Mouse (Mus musculus) CH12.LX (cell line): ENCODE measurements at regions not wholly inside any gene's neighbourhood (a gene's known extent, or its start where the extent isn't known, plus 50 kb on each side); places are given as distances from the start of the nearest gene placed in this dataset.

ENCODE experiments used
- DNase-seq: peaks from one replicate; pipeline ENCODE4 v3.0.0-alpha.2; 2013; ENCODE audit errors: extremely low read depth
- H3K27ac ChIP-seq: 2 replicates; pipeline ENCODE4 v1.5.1; 2012; ENCODE audit warnings: low read depth, mild to moderate bottlenecking, control low read depth, moderate library complexity; ENCODE audit not compliant: insufficient read depth
- H3K27me3 ChIP-seq: replicated peaks from 2 replicates; pipeline ENCODE3; 2012; ENCODE audit warnings: inconsistent platforms
- H3K36me3 ChIP-seq, 2 experiments: replicated peaks in 1 of 2; 2 replicates each; pipeline versions ENCODE3 to v1.6.1; 2012; ENCODE audit warnings: inconsistent platforms in 1 of 2, low read length in 1 of 2, mild to moderate bottlenecking in 1 of 2, mixed read lengths in 1 of 2, moderate library complexity in 1 of 2; ENCODE audit not compliant: control insufficient read depth in 1 of 2, insufficient read depth in 1 of 2
- H3K4me1 ChIP-seq, 2 experiments: 2 replicates each; pipeline ENCODE4 v1.6.1; 2012; ENCODE audit warnings: inconsistent platforms in 1 of 2, moderate library complexity in 1 of 2; ENCODE audit not compliant: insufficient read depth in 2 of 2, control insufficient read depth in 1 of 2
- H3K4me2 ChIP-seq: 2 replicates; pipeline ENCODE4 v1.6.1; 2012; ENCODE audit warnings: low read depth, mild to moderate bottlenecking, control low read depth; ENCODE audit not compliant: poor library complexity, insufficient read depth, severe bottlenecking
- H3K4me3 ChIP-seq, 3 experiments: fragments of 150-350 bp in 1 of 3; sonication (generic) in 1 of 3; replicated peaks in 1 of 3; 2 replicates each; pipeline versions ENCODE3 to v1.5.1; 2011 to 2012; ENCODE audit warnings: low read depth in 2 of 3, low read length in 2 of 3, mild to moderate bottlenecking in 2 of 3, moderate library complexity in 2 of 3, control low read depth in 1 of 3, improper control_type of control experiment in 1 of 3, inconsistent platforms in 1 of 3, mixed read lengths in 1 of 3; ENCODE audit not compliant: poor library complexity in 1 of 3
- H3K79me2 ChIP-seq: replicated peaks from 2 replicates; pipeline ENCODE4 v1.6.1; 2012; ENCODE audit warnings: mild to moderate bottlenecking, moderate library complexity; ENCODE audit not compliant: control insufficient read depth, poor library complexity, insufficient read depth, severe bottlenecking; ENCODE audit errors: extremely low read depth
- H3K9ac ChIP-seq: 2 replicates; pipeline ENCODE4 v1.6.1; 2012; ENCODE audit warnings: low read depth, mild to moderate bottlenecking, control low read depth, moderate library complexity; ENCODE audit not compliant: insufficient read depth
- H3K9me3 ChIP-seq: replicated peaks from 2 replicates; pipeline ENCODE3; 2012; ENCODE audit warnings: low read length, inconsistent platforms, mixed read lengths
- CHD1 ChIP-seq: IDR thresholded peaks from 2 replicates; pipeline ENCODE4 v1.6.1; 2012; ENCODE audit warnings: low read depth, low read length, improper control_type of control experiment, inconsistent platforms
- CHD2 ChIP-seq: IDR thresholded peaks from 2 replicates; pipeline ENCODE4 v1.6.1; 2011; ENCODE audit warnings: low read length, improper control_type of control experiment
- ETS1 ChIP-seq: conservative IDR thresholded peaks from 2 replicates; pipeline ENCODE4 v1.6.1; 2012; ENCODE audit warnings: low read depth, mild to moderate bottlenecking, inconsistent platforms, low read length, improper control_type of control experiment, moderate library complexity
- GABPA ChIP-seq: IDR thresholded peaks from 2 replicates; pipeline ENCODE4 v1.6.1; 2012; ENCODE audit warnings: low read depth, low read length, improper control_type of control experiment, inconsistent platforms; ENCODE audit not compliant: insufficient replicate concordance
- HCFC1 ChIP-seq: IDR thresholded peaks from 2 replicates; pipeline ENCODE4 v1.6.1; 2012; ENCODE audit warnings: low read depth, mild to moderate bottlenecking, inconsistent platforms, low read length, improper control_type of control experiment
- IRF4 ChIP-seq: IDR thresholded peaks from 2 replicates; pipeline ENCODE4 v1.6.1; 2014; ENCODE audit warnings: low read depth, mild to moderate bottlenecking, inconsistent platforms, low read length, improper control_type of control experiment
- MAFK ChIP-seq: IDR thresholded peaks from 2 replicates; pipeline ENCODE4 v1.6.1; 2011; ENCODE audit warnings: low read length, improper control_type of control experiment; ENCODE audit not compliant: insufficient replicate concordance
- MAZ ChIP-seq: IDR thresholded peaks from 2 replicates; pipeline ENCODE4 v1.6.1; 2012; ENCODE audit warnings: low read depth, mild to moderate bottlenecking, inconsistent platforms, low read length, improper control_type of control experiment, moderate library complexity
- NELFE ChIP-seq: IDR thresholded peaks from 2 replicates; pipeline ENCODE4 v1.6.1; 2011; ENCODE audit warnings: low read depth, low read length, improper control_type of control experiment
- PAX5 ChIP-seq: IDR thresholded peaks from 2 replicates; pipeline ENCODE4 v1.6.1; 2012; ENCODE audit warnings: low read length, inconsistent platforms, mixed read lengths
- SIN3A ChIP-seq: IDR thresholded peaks from 2 replicates; pipeline ENCODE4 v1.6.1; 2012; ENCODE audit warnings: low read length, improper control_type of control experiment, inconsistent platforms
- SMC3 ChIP-seq: IDR thresholded peaks from 2 replicates; pipeline ENCODE4 v1.6.1; 2011; ENCODE audit warnings: low read depth, low read length, improper control_type of control experiment
- TBP ChIP-seq: conservative IDR thresholded peaks from 2 replicates; pipeline ENCODE4 v1.6.1; 2011; ENCODE audit warnings: low read depth, low read length, improper control_type of control experiment
- UBTF ChIP-seq: IDR thresholded peaks from 2 replicates; pipeline ENCODE4 v1.6.1; 2012; ENCODE audit warnings: low read depth, mild to moderate bottlenecking, inconsistent platforms, low read length, improper control_type of control experiment, moderate library complexity
- USF1 ChIP-seq: IDR thresholded peaks from 2 replicates; pipeline ENCODE4 v1.6.1; 2014; ENCODE audit warnings: low read depth, mild to moderate bottlenecking, inconsistent platforms, low read length, improper control_type of control experiment
- USF2 ChIP-seq: conservative IDR thresholded peaks from 2 replicates; pipeline ENCODE4 v1.6.1; 2011; ENCODE audit warnings: low read depth, low read length, improper control_type of control experiment
- ZMIZ1 ChIP-seq: IDR thresholded peaks from 2 replicates; pipeline ENCODE4 v1.6.1; 2012; ENCODE audit warnings: low read depth, mild to moderate bottlenecking, inconsistent platforms, low read length, improper control_type of control experiment
- ZNF384 ChIP-seq: IDR thresholded peaks from 2 replicates; pipeline ENCODE4 v1.6.1; 2012; ENCODE audit warnings: low read depth, low read length, improper control_type of control experiment, inconsistent platforms
- dilution Hi-C: fragments of 300-500 bp; cut with MboI; formaldehyde crosslinking; loops from 2 replicates; pipeline ENCODE4 v1.14.3; 2020; ENCODE audit warnings: low sequenced_read_pairs; ENCODE audit not compliant: extremely low pct_unique_long_range_greater_than_20kb, extremely low pct_ligation_motif_present
- in situ Hi-C: fragments of 300-500 bp; cut with MboI; formaldehyde crosslinking; loops from 3 replicates; pipeline ENCODE4 v1.14.3; 2019; ENCODE audit warnings: low sequenced_read_pairs, low pct_ligation_motif_present, low pct_unique_long_range_greater_than_20kb, mixed read lengths

GRCm38 (mm10) chr17:75857015-75857414 is 305.3 kb upstream of the Fam98a start:
- TF ChIP-seq UBTF (no peak), IRF4 (no peak)
- no peak overlapping the region for H3K4me2 ChIP-seq
- in situ Hi-C loops (no loop called here), dilution Hi-C loops (no loop called here)
- H3K9me3 ChIP-seq = no peaks in the 10 kb centered on the region
- H3K9ac ChIP-seq = no peak overlapping the region
- H3K4me1 ChIP-seq = no peaks in the 10 kb centered on the region
- no peaks in the 10 kb centered on the region for H3K79me2 ChIP-seq
- H3K27me3 ChIP-seq = no peaks in the 10 kb centered on the region
- no peak for DNase-seq
- H3K4me3 ChIP-seq = no peak overlapping the region
- H3K27ac ChIP-seq = no peak overlapping the region
- H3K36me3 ChIP-seq = no peaks in the 10 kb centered on the region

GRCm38 (mm10) chr17:75815997-75816626 is 264.4 kb upstream of the Fam98a start:
- H3K4me2 ChIP-seq = no peak overlapping the region
- H3K27ac ChIP-seq = no peak overlapping the region
- no peaks in the 10 kb centered on the region for H3K79me2 ChIP-seq
- dilution Hi-C loops = no loop called here
- H3K27me3 ChIP-seq = no peaks in the 10 kb centered on the region
- H3K9ac ChIP-seq = no peak overlapping the region
- no peak for DNase-seq
- TF ChIP-seq ZMIZ1 = no peak
- no peak for TF ChIP-seq CHD1
- TF ChIP-seq HCFC1 = no peak
- no peak for TF ChIP-seq ZNF384
- TF ChIP-seq SIN3A = no peak
- no peak for TF ChIP-seq TBP
- TF ChIP-seq CHD2 = no peak
- no peak for TF ChIP-seq USF2
- no peak for TF ChIP-seq MAFK
- no peak for TF ChIP-seq NELFE
- TF ChIP-seq ETS1 = no peak
- TF ChIP-seq GABPA = no peak
- no peak for TF ChIP-seq USF1
- no peak for TF ChIP-seq IRF4
- no peak for TF ChIP-seq PAX5
- TF ChIP-seq SMC3 = no peak
- no peak for TF ChIP-seq MAZ
- TF ChIP-seq, all 38 proteins: peak for 0
- no peak overlapping the region for H3K4me3 ChIP-seq
- no peaks in the 10 kb centered on the region for H3K4me1 ChIP-seq
- in situ Hi-C loops = no loop called here
- H3K36me3 ChIP-seq = no peaks in the 10 kb centered on the region
- H3K9me3 ChIP-seq = no peaks in the 10 kb centered on the region
